Mouse (Mus musculus) E14TG2a.4 (cell line): ENCODE measurements at regions not wholly inside any gene's neighbourhood (a gene's known extent, or its start where the extent isn't known, plus 50 kb on each side); places are given as distances from the start of the nearest gene placed in this dataset.

Experiments
- H3K27me3 ChIP-seq: 2 replicates; pipeline ENCODE4 v1.6.1; 2014; ENCODE audit warnings: low read length, control low read depth; ENCODE audit not compliant: insufficient read depth
- H3K36me3 ChIP-seq: 2 replicates; pipeline ENCODE4 v1.6.1; 2014; ENCODE audit warnings: low read length, control low read depth; ENCODE audit not compliant: insufficient read depth
- H3K4me1 ChIP-seq: replicated peaks from 2 replicates; pipeline ENCODE4 v1.6.1; 2014; ENCODE audit warnings: low read depth, low read length, control low read depth
- H3K4me3 ChIP-seq: replicated peaks from 2 replicates; pipeline ENCODE4 v1.5.1; 2014; ENCODE audit warnings: mild to moderate bottlenecking, low read length
- H3K9me3 ChIP-seq: 2 replicates; pipeline ENCODE4 v1.6.1; 2014; ENCODE audit warnings: low read length, control low read depth
- CTCF ChIP-seq: conservative IDR thresholded peaks from 2 replicates; pipeline ENCODE4 v1.5.1; 2014; ENCODE audit warnings: low read length
- NANOG ChIP-seq: IDR thresholded peaks from 2 replicates; pipeline ENCODE4 v1.6.1; 2014; ENCODE audit warnings: borderline replicate concordance, low read length, mixed read lengths
- POU5F1 ChIP-seq: IDR thresholded peaks from 2 replicates; pipeline ENCODE4 v1.6.1; 2014; ENCODE audit warnings: low read length, borderline replicate concordance

- peaks cover 24% of the 10 kb centered on the region for H3K9me3 ChIP-seq
- H3K36me3 ChIP-seq: no peaks in the 10 kb centered on the region
- TF ChIP-seq POU5F1: no peak
- TF ChIP-seq CTCF: no peak
- TF ChIP-seq NANOG: no peak
- H3K4me1 ChIP-seq: peaks cover 6% of the 10 kb centered on the region
- peaks cover 29% of the 10 kb centered on the region for H3K27me3 ChIP-seq
- no peak overlapping the region for H3K4me3 ChIP-seq
These were observed 67.1 kb upstream of the Cdh5 start for GRCm38 (mm10) chr8:104034286-104034685.

DNA sequence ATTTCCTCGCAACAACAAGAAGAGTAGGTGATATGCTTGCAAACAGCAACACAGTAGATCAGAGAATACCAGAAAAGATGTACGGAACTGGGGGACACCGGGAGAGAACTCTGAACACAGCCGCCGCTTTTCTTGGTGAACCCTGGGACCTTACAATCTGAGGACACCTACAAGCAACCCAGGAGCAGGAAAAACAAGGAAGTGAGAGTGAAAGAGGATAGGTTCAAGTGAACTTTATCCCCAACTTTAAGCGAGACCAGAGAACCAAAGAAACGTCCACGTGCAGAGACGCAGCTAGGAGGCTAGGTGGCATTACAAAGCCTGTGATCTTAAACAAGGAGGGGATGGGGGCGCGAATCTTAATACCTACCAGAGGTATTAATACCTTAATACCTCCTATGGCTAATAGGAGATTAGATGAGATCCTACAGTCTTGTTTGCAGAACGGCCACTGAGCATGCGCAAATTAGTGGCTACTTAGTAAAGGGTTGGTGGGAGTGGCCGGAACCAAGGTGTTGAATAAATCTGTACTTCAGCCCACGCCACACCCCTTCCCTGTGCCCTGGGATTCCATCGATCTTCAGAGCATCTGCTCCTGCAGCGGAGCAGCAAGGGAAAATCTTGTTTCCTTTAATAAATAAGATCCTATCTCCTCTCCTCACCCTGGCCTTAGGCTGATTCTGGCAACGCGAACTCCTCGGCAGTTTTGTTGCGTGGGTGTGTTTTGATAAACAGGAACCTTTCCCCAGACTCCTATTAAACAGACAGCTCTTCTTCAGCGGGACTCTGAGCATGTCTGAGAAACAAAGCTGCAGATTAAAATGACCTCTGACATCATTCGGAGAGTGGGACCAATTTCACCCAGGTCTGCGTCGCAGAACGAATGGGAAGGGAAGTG is 64.6 kb upstream of the Cdh5 start:
- Histone ChIP-seq H3K27me3 (peaks cover 33% of the 10 kb centered on the region), H3K36me3 (no peaks in the 10 kb centered on the region), H3K9me3 (peaks cover 7% of the 10 kb centered on the region), H3K4me3 (no peak overlapping the region), H3K4me1 (peaks cover 17% of the 10 kb centered on the region)
- TF ChIP-seq CTCF: no peak
- TF ChIP-seq NANOG: no peak
- no peak for TF ChIP-seq POU5F1

- H3K4me3 ChIP-seq: no peak overlapping the region
- H3K9me3 ChIP-seq: no peaks in the 10 kb centered on the region
- H3K4me1 ChIP-seq: peaks cover 22% of the 10 kb centered on the region
- H3K27me3 ChIP-seq: peaks cover 40% of the 10 kb centered on the region
- TF ChIP-seq NANOG: no peak
- TF ChIP-seq POU5F1: no peak
- no peak for TF ChIP-seq CTCF
- H3K36me3 ChIP-seq: no peaks in the 10 kb centered on the region
These were observed 63.8 kb upstream of the Cdh5 start for GRCm38 (mm10) chr8:104037611-104038010.

DNA sequence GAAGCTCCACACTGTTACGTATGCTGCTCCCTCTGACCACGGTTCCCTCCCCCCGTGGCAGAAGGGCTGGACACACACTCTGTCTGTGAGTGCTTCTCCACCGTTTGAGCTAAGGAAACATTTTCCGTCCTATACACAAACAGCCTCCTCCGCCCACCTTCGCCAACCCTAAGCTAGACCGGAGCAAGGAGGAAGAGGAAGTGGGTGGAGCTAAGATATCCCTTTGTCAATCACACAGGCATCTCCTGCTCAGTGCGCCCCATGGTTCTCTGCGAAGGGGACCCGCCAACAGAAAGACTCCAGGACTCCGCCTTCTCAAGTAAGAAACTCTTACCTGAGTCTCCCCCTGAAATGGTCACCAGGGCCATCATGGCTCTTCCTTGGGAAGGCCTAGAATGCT is 61.9 kb upstream of the Cdh5 start:
- Histone ChIP-seq H3K27me3 (peaks cover 47% of the 10 kb centered on the region), H3K4me1 (peaks cover 22% of the 10 kb centered on the region), H3K36me3 (no peaks in the 10 kb centered on the region), H3K9me3 (no peaks in the 10 kb centered on the region), H3K4me3 (peak overlapping the region; percentile 51)
- TF ChIP-seq POU5F1: no peak

GRCm38 (mm10) chr8:104041522-104041921 is 59.9 kb upstream of the Cdh5 start:
- Histone ChIP-seq H3K4me1 (peaks cover 22% of the 10 kb centered on the region), H3K36me3 (no peaks in the 10 kb centered on the region), H3K4me3 (no peak overlapping the region), H3K27me3 (peaks cover 46% of the 10 kb centered on the region), H3K9me3 (no peaks in the 10 kb centered on the region)
- TF ChIP-seq NANOG: no peak
- TF ChIP-seq CTCF: no peak

- TF ChIP-seq CTCF (no peak), POU5F1 (no peak), NANOG (no peak)
- Histone ChIP-seq H3K27me3 (peaks cover 46% of the 10 kb centered on the region), H3K36me3 (no peaks in the 10 kb centered on the region), H3K9me3 (no peaks in the 10 kb centered on the region), H3K4me3 (no peak overlapping the region), H3K4me1 (peaks cover 18% of the 10 kb centered on the region)
These were observed 59.0 kb upstream of the Cdh5 start for GRCm38 (mm10) chr8:104042434-104042833.

DNA sequence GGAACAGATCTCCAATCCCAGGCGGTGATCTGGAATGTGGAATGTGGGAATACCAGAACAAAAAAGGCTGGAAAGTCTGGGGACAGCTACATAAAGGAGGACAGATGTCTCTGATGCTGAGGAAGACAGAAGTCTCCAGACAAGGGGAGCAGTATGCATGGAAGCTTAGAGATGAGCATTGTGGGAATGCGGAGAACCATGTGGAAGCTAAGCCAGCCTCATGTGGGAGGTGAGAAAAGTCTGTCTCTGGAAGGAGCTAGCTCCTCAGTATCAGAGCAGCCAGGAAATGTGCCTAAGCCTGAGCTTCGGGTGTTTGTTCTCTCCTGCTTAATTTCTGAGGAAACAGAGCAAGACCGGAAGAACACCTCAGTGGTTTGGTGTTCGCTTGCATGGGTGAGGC is 53.4 kb upstream of the Cdh5 start:
- Histone ChIP-seq H3K36me3 (no peaks in the 10 kb centered on the region), H3K4me3 (no peak overlapping the region), H3K9me3 (no peaks in the 10 kb centered on the region), H3K27me3 (peaks cover 44% of the 10 kb centered on the region), H3K4me1 (peaks cover 7% of the 10 kb centered on the region; the same call in 1 of the 2 replicates)
- TF ChIP-seq POU5F1 (no peak), CTCF (no peak), NANOG (no peak)

- H3K4me1 ChIP-seq: peaks cover 7% of the 10 kb centered on the region; the same call in 1 of the 2 replicates
- no peaks in the 10 kb centered on the region for H3K36me3 ChIP-seq
- H3K27me3 ChIP-seq: peaks cover 37% of the 10 kb centered on the region
- no peaks in the 10 kb centered on the region for H3K9me3 ChIP-seq
- H3K4me3 ChIP-seq: no peak overlapping the region
- no peak for TF ChIP-seq CTCF
- TF ChIP-seq NANOG: no peak
- no peak for TF ChIP-seq POU5F1
These were observed 52.2 kb upstream of the Cdh5 start for GRCm38 (mm10) chr8:104049181-104049580.
